Mouse (Mus musculus) kidney, adult 2 months (tissue): ENCODE results near the gene Plau.

ENCODE experiments used
- CTCF ChIP-seq: fragments of 200-500 bp; conservative IDR thresholded peaks from 2 replicates; pipeline ENCODE4 v1.5.1; 2011; ENCODE audit warnings: low read depth, mild to moderate bottlenecking, control low read depth, low read length, moderate library complexity, mixed read lengths; ENCODE audit not compliant: insufficient read depth, insufficient read length
- POLR2A ChIP-seq: fragments of 200-500 bp; IDR thresholded peaks from one replicate; pipeline ENCODE4 v1.6.1; 2011; ENCODE audit warnings: low read depth, low read length, control low read depth

DNA sequence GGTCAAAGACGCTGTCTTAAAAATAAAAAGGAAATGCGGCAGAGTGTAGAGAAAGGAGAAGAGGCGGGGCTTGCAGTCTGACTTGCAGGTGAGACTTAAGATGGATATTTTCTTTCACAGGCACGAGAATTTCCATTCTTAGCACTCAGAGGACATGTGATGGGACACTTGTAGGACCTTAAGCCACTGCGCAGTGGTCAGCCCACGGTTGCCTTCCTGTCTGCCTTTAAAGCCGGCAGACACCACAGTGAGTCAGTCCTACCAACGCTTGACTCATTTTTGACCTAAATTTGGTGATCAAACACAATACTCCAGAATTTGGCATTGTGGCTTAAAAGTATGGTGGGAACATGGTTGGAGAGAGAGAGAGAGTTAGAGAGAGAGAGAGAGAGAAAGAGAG lies 25.2 kb upstream of the Plau start:
- TF ChIP-seq CTCF (no peak), POLR2A (no peak)
